Mouse (Mus musculus) midbrain, embryonic 11.5 days (tissue): Measurements from ENCODE around the gene Ccl22. TPM values are rescaled to one million over a fixed set of nuclear protein-coding genes. Genes with fewer than 3 reads are reported as not detected.

ENCODE experiments used
- ATAC-seq: fragments of 200-750 bp; cut with Nextera tagmentation; 2 replicates; pipeline ENCODE4 v1.8.0; 2017; ENCODE audit warnings: moderate TSS enrichment, moderate library complexity; ENCODE audit not compliant: low FRiP score
- DNase-seq: peaks from one replicate; pipeline ENCODE4 v3.0.0; 2015; ENCODE audit warnings: low spot score; ENCODE audit errors: missing footprints
- H3K27ac ChIP-seq: fragments of 300-500 bp; sonication (generic); 2 replicates; pipeline ENCODE4 v1.5.1; 2014; ENCODE audit warnings: low read depth, low read length
- H3K27me3 ChIP-seq: fragments of 300-500 bp; sonication (generic); 2 replicates; pipeline ENCODE4 v1.6.1; 2014; ENCODE audit warnings: mild to moderate bottlenecking, low read length, moderate library complexity, mixed read lengths; ENCODE audit not compliant: control insufficient read depth, insufficient read depth
- H3K36me3 ChIP-seq: fragments of 300-500 bp; sonication (generic); 2 replicates; pipeline ENCODE4 v1.6.1; 2014; ENCODE audit warnings: mild to moderate bottlenecking, low read length, moderate library complexity, mixed read lengths; ENCODE audit not compliant: control insufficient read depth, insufficient read depth
- H3K4me1 ChIP-seq: fragments of 300-500 bp; sonication (generic); 2 replicates; pipeline ENCODE4 v1.6.1; 2014; ENCODE audit warnings: low read length; ENCODE audit not compliant: control insufficient read depth, insufficient read depth
- H3K4me2 ChIP-seq: fragments of 300-500 bp; sonication (generic); 2 replicates; pipeline ENCODE4 v1.6.1; 2014; ENCODE audit warnings: mild to moderate bottlenecking, moderate library complexity
- H3K4me3 ChIP-seq: fragments of 300-500 bp; sonication (generic); 2 replicates; pipeline ENCODE4 v1.5.1; 2014; ENCODE audit warnings: low read depth, low read length
- H3K9ac ChIP-seq: fragments of 300-500 bp; sonication (generic); 2 replicates; pipeline ENCODE4 v1.6.1; 2014; ENCODE audit warnings: low read length
- H3K9me3 ChIP-seq: fragments of 300-500 bp; sonication (generic); 2 replicates; pipeline ENCODE4 v1.6.1; 2016; ENCODE audit warnings: low read length; ENCODE audit not compliant: control insufficient read depth
- WGBS: fragments of 180-500 bp; shearing (Covaris S2); extraction: QIAGEN DNeasy Blood & Tissue Kit; methylation state at CpG from one replicate; pipeline ENCODE4 v1.1.7; 2014; 5-methylcytosine and 5-hydroxymethylcytosine counted together
- polyA plus RNA-seq: library from polyadenylated mRNA; unstranded; fragments of >200 nt; fragmentation: Nextera tagmentation; extraction: Ambion mirVana; gene quantifications from 2 replicates; pipeline ENCODE4 v1.2.1, GENCODE M21; 2014

Gene Ccl22
- polyA plus RNA-seq, 1 experiment from 2014 or later = not detected

GRCm38 (mm10) chr8:94771941-94772670, 26.7 kb downstream of the Ccl22 start, which contains the start of gene Cx3cl1:
TSS of gene Cx3cl1 (plus strand) at chr8:94772009.
- WGBS = under 1% methylated on average over 38 of the region's 38 CpGs
- peak within 1 kb of the TSS; percentile 74 for H3K9ac ChIP-seq
- peak within 1 kb of the TSS; percentile 88 for H3K4me2 ChIP-seq
- peak; percentile 96 for DNase-seq
- peak within 1 kb of the TSS; percentile 57 for H3K4me3 ChIP-seq
- no peak within 1 kb of the TSS for H3K27ac ChIP-seq
- peak; percentile 86 for ATAC-seq
- H3K27me3 ChIP-seq = peaks cover 13% of the 10 kb centered on the region
- H3K36me3 ChIP-seq = no peaks in the 10 kb centered on the region
- H3K4me1 ChIP-seq = peaks cover 29% of the 10 kb centered on the region
- H3K9me3 ChIP-seq = no peaks in the 10 kb centered on the region

DNA sequence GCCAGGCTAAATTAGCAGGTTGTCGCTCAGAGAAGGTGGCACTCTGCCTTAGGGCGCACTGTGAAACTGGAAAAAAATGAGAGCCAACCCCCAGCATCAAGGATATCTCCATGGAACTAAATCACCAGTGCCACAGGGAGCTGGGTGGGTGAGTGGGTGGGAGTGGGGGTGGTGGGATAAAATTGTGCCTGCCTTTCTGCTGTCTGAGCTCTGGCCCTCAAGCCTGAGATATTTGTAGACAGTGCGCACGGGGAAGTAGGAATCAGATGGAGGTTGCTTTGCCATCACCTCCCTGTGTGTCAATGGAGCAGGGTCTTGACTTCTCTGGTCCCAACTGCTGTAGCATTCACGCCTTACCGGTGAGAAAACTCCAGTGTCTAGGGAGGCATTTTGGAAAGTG, 27.7 kb downstream of the Ccl22 start:
- 39% methylated on average over 6 of the region's 6 CpGs for WGBS
- Histone ChIP-seq H3K4me3 (peak overlapping the region; percentile 57; the same call in 1 of the 2 replicates), H3K9ac (no peak overlapping the region), H3K27ac (no peak overlapping the region), H3K4me2 (peak overlapping the region; percentile 88), H3K4me1 (peaks cover 29% of the 10 kb centered on the region), H3K9me3 (no peaks in the 10 kb centered on the region), H3K27me3 (peaks cover 13% of the 10 kb centered on the region), H3K36me3 (no peaks in the 10 kb centered on the region)
- ATAC-seq = no peak
- no peak for DNase-seq

- Histone ChIP-seq H3K27ac (no peak overlapping the region), H3K4me2 (peak overlapping the region; percentile 16), H3K36me3 (no peaks in the 10 kb centered on the region), H3K9me3 (no peaks in the 10 kb centered on the region), H3K9ac (peak overlapping the region; percentile 20; the same call in 1 of the 2 replicates), H3K4me3 (peak overlapping the region; percentile 8; the same call in 1 of the 2 replicates), H3K27me3 (peaks cover 13% of the 10 kb centered on the region), H3K4me1 (peaks cover 29% of the 10 kb centered on the region)
- ATAC-seq (no peak), DNase-seq (peak; percentile 86)
- 13% methylated on average over 12 of the region's 12 CpGs for WGBS
These were observed 28.3 kb downstream of the Ccl22 start for GRCm38 (mm10) chr8:94773700-94774171.

DNA sequence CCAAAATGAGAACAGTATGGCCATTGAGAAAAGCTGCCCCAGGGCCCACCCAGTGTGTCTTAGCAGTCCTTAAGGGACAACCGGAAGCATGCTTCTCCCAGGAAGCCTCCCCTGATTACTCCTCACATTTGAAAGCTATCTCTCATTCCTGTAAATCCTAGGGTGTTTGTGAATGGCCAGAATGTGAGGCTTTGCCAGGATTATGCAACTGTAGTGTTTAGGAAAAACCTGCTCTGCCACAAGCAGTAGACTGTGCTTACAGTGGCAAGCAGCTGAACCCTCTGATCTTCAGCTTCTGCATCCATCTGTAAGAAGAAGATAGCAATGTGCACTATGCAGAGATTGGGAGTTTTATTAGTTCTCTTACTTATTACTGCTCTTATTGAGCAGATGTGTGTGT, 29.2 kb downstream of the Ccl22 start:
- Histone ChIP-seq H3K9ac (no peak overlapping the region), H3K4me3 (no peak overlapping the region), H3K36me3 (no peaks in the 10 kb centered on the region), H3K4me2 (no peak overlapping the region), H3K27me3 (peaks cover 13% of the 10 kb centered on the region), H3K27ac (no peak overlapping the region), H3K4me1 (peaks cover 29% of the 10 kb centered on the region), H3K9me3 (no peaks in the 10 kb centered on the region)
- 79% methylated on average over 1 of the region's 1 CpGs for WGBS
- no peak for DNase-seq
- no peak for ATAC-seq

DNA sequence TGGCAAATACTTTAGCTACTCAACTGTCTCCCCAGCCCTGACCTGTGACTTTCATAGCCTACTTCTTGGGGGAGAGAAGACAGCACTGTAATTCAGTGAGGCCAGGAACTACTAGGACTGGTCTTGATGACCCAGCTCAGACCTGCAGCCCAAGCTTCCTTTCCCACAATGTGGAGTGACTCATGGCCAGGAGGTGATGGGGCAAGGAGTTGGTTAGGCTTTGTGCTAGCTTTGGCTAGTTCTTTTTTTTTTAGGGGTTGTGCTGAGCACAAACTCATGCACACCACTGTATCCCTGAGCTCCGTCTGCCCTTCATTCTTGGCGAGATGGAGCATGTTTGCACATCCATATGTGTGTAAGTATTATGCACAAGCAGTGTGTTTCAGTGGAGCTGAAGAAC, 31.0 kb downstream of the Ccl22 start:
- Histone ChIP-seq H3K4me3 (no peak overlapping the region), H3K9me3 (no peaks in the 10 kb centered on the region), H3K36me3 (no peaks in the 10 kb centered on the region), H3K4me1 (peaks cover 25% of the 10 kb centered on the region), H3K27ac (no peak overlapping the region), H3K9ac (no peak overlapping the region), H3K27me3 (peaks cover 7% of the 10 kb centered on the region), H3K4me2 (no peak overlapping the region)
- DNase-seq (no peak), ATAC-seq (no peak)
- 84% methylated on average over 2 of the region's 2 CpGs for WGBS

DNA sequence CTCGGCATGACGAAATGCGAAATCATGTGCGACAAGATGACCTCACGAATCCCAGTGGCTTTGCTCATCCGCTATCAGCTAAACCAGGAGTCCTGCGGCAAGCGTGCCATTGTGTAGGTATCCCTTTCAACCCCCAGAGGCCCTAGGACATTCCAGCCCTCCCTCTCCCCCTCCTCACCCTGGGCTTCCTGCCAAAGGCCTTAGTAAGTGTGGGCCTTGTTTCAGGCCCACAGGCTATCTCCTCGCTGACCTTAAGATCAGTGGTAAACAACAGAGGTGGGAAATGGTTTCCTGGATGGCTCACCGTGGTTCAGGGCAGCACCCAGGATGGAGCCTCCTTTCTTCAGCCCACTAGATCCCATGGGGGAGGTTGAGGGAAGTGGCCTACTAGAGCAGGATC, 32.6 kb downstream of the Ccl22 start:
- no peak for DNase-seq
- Histone ChIP-seq H3K4me2 (no peak overlapping the region), H3K9ac (no peak overlapping the region), H3K4me1 (peaks cover 16% of the 10 kb centered on the region), H3K36me3 (no peaks in the 10 kb centered on the region), H3K27me3 (peaks cover under 1% of the 10 kb centered on the region; the same call in 1 of the 2 replicates), H3K27ac (no peak overlapping the region), H3K4me3 (no peak overlapping the region), H3K9me3 (no peaks in the 10 kb centered on the region)
- 80% methylated on average over 10 of the region's 10 CpGs for WGBS
- no peak for ATAC-seq

- peaks cover 15% of the 10 kb centered on the region for H3K4me1 ChIP-seq
- H3K27me3 ChIP-seq = no peaks in the 10 kb centered on the region
- H3K9ac ChIP-seq = no peak overlapping the region
- no peak overlapping the region for H3K4me3 ChIP-seq
- WGBS = 78% methylated on average over 5 of the region's 5 CpGs
- no peak overlapping the region for H3K27ac ChIP-seq
- DNase-seq (no peak), ATAC-seq (no peak)
- H3K9me3 ChIP-seq = no peaks in the 10 kb centered on the region
- no peak overlapping the region for H3K4me2 ChIP-seq
- H3K36me3 ChIP-seq = no peaks in the 10 kb centered on the region
These were observed 33.1 kb downstream of the Ccl22 start for GRCm38 (mm10) chr8:94778473-94778872.

- Histone ChIP-seq H3K4me3 (no peak overlapping the region), H3K9ac (no peak overlapping the region), H3K9me3 (no peaks in the 10 kb centered on the region), H3K4me2 (no peak overlapping the region), H3K36me3 (no peaks in the 10 kb centered on the region), H3K27me3 (no peaks in the 10 kb centered on the region), H3K4me1 (peaks cover 10% of the 10 kb centered on the region), H3K27ac (no peak overlapping the region)
- 83% methylated on average over 10 of the region's 10 CpGs for WGBS
- ATAC-seq = no peak
- no peak for DNase-seq
These were observed 33.6 kb downstream of the Ccl22 start for GRCm38 (mm10) chr8:94778895-94779533.
